Mouse (Mus musculus): Measurements from ENCODE around the gene Ehmt2. TPM values are rescaled to one million over a fixed set of nuclear protein-coding genes. Genes with fewer than 3 reads are reported as not detected.

The Ehmt2 gene
- 100 to 1,000 TPM; 174 to 175 TPM for total RNA-seq (2021)
- long read RNA-seq, full-length matches to known transcripts, result 10 of 38 reads
- long read RNA-seq, partial matches to known transcripts, result 20 of 38 reads
- long read RNA-seq, other reads (novel, unspliced or antisense), result 8 of 38 reads

DNA sequence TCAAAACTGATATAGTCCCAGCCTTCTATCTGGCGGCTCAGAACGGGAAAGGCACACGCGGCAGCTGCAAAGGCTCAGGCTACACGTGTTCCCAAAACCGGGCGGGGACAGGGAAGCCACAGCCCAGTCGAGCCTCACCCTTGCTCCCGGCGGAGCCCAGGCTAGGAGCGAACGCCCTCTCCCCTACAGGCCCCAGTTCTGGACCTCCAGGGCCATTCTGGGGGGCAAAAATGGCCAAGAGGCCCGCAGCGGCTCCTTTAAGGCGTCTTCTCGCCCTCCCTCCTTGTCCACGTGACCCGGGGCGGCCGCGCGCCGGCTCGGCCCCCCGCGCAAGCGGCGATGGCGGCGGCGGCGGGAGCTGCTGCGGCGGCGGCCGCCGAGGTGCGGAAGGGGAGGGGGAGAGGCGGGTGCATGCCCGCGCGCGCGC, at the start of gene Ehmt2, which contains the start of gene C2:
Gene Ehmt2, plus strand, starts transcription at position 310 of the 427 bp plus-strand sequence.
Gene C2, minus strand, starts transcription at position 106 of the 427 bp plus-strand sequence.
- DNase-seq (ENCODE audit: low spot score in 2 of 2), result peak; percentile 81 to 88

DNA sequence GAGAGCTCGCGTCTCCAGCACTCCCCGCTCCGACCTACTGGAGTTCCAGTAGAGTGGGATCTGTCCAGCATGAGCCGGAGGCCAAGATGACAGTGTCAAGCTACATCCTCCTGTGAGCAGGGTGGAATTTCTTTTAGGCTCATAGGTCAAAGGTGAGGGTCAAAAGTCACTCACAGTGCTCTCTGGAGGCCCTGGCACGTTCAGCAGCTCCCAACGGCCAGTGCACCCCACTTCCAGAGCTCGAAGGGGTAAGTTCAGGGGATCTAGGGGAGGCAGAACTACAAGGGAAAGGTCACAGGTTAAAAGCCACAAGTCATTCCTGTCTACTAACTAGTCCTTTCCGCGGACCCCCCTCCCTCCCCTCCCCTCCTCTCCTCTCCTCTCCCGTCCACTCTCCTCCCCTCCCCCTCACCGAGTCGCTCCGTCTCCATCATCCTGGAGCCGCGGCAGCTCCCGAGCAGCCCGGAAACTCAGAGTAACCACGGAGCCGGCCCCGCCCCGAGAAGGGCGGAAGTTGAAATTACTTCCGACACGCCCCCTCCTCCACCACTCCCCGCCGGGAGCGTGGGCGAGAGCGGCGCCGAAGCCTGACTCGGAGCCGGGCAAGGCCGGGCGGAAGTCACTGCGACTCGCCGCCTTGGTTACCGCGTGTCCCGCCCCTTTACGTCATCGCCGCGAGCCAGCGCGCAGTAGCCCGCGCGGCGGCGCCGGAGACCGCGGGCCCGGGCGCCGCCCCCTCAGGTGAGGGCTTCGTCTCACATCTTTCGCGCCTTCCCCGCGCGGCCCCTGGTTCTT, 48.4 kb upstream of the Ehmt2 start, which contains the start of the genes Skiv2l and Nelfe:
Gene Skiv2l, minus strand, starts transcription at position 489 of the 795 bp plus-strand sequence.
Gene Nelfe, plus strand, starts transcription at position 670 of the 795 bp plus-strand sequence.
- DNase-seq (ENCODE audit: low spot score in 2 of 2), result peak; percentile 97 to 99

DNA sequence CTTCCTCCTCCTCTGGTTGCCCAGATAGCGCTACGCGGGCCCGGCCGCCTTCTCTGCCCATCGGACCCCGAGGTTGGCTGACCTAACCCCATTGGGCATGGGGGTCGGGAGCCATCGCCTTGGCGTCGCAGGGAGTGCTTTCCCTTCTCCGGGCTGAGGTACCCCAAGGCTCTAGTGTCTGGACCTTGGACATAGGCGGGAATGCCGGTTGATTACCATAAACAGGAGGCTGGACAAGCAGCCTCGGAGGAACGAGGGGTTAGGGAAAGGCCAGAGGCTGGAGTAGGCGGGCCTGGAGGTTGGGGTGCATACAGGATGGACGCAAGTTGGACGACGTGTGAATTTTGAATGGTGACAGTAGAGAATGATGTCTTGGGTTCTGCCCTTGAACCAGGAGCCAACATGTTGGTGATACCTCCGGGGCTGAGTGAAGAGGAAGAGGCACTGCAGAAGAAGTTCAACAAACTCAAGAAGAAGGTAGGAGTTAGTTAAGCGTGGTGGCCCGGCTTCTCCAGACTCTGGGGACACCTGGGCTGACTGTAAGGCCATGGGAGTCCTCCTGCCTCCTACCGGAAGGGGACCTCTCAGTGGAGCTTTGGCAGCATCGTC, 47.6 kb upstream of the Ehmt2 start:
- no peak for DNase-seq (ENCODE audit: low spot score in 2 of 2)

DNA sequence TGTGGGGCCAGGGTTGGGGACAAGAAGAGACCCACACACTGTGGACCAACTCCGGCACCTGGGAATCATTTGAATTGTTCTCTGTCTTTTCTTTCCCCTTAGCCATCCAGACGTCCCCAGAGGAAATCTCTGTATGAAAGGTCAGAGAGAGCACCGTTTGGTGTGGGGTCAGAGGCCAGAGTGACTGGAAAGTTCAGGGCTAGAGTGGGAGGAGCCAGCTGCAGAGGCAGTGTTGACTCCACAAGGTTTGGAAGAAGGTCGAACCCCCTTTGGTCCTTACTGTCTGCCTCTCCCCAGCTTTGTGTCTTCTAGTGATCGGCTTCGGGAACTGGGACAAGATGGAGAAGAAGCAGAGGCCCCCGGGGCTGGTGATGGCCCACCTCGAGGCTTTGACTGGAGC, 44.8 kb upstream of the Ehmt2 start:
- no peak for DNase-seq (ENCODE audit: low spot score in 2 of 2)

DNA sequence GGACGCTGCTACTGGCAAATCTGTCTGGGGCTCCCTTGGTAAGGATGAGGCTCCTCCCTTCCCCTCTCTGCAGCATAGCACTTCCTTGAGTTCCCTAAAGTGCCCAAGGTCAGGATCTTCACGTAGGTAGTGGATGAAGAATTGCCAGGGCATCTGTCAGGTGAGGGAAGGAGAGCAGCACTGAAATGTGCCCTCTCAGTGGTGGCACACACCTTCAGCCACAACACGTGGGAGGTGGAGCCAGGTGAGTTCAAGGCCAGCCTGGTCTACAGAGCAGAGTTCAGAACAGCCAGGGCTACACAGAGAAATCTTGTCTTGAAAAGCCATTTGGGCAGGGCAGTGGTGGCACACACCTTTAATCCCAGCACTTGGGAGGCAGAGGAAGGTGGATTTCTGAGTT, 43.5 kb upstream of the Ehmt2 start:
- DNase-seq (ENCODE audit: low spot score in 2 of 2), result no peak

DNA sequence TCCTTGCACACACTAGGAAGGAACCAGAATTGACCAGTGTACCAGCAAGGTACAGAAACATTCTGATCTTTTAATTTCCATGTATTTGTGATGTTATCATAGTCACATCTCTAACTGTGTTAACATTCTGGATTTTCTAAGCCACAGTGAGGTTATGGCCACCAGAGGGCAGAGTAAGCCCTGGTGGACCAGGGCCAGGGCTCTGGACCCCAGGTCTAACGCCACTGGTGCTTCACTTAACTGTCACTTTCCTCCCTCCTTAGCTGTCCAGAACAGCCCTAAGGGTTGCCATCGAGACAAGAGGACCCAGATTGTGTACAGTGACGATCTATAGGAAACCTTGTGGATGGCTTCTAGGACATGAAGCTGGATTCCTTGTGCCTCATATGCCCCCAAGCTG, 42.4 kb upstream of the Ehmt2 start:
- DNase-seq (ENCODE audit: low spot score in 2 of 2), result peak; percentile 45 to 64

DNA sequence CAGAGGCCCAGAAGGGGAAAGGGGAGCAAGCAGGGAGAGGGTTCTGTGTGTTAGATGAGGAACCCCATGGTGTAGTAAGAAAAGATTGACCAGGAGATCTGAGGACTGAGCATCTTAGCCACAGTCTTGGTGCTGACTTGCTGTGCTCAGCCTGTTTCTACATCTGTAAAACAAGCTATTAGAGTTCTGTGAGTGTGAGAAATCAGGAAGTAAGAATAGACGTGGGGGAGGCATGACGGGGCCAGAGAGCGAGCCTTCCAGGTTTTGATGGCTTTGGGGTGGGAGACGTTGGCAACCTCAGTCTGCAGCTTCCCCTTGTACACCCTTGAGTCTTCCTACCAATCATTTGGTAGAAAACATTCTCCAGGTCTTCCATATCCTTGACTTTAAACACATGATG, 39.6 kb upstream of the Ehmt2 start:
- no peak for DNase-seq (ENCODE audit: low spot score in 2 of 2)

DNA sequence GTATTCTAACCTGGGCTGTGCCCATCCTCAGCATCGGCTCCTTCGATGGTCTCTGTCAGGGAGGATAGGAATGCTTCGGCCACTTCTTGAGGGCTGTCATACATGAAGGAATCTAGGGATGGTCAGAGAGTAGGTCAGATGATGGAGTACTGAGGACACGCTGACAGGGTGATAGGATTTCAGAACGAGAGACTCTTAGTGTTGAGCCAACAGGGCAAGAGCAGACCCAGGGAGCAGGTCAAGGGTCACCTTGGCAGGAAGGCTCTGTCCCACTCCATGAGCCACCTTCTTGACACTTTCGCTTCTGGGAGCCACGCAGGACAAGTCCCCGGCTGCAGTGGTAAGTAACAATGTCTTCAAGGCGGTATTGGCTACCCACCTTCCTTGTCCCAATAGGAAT, 37.8 kb upstream of the Ehmt2 start:
- DNase-seq (ENCODE audit: low spot score in 2 of 2), result no peak

DNA sequence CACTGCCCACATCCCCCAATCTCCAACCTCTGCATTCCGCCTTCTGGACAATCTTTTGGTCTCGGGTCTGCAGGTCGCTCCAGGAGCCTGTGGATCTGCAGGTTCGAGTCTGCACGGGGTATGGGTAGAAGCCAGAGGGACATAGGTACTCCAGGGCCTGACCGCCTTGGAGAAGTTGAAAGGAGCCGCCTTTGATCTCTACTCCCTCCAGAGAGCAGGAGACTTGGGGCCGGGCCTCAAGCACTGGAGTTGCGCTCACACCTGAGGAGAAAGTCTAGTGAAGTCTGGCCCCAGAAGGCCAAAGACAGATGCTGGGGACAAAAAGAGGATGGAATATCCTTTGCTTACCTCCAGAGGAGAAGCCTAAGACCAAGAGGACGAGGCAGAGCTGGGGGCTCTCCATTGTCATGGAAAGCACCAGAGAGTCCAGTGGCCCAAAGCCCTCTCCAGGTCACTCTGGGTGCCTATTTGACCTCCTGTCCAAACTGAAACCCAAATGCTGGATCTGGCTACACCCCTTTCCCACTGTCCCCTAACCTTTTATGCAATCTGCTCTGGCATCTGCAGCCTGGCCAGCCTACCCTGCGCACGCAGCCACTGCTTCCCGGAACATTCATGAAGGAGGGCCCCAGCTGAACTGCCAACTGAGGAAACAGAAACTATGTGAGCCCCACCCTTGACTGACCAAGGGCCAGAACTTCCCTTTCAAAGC, 36.4 kb upstream of the Ehmt2 start:
- no peak for DNase-seq (ENCODE audit: low spot score in 2 of 2)

DNA sequence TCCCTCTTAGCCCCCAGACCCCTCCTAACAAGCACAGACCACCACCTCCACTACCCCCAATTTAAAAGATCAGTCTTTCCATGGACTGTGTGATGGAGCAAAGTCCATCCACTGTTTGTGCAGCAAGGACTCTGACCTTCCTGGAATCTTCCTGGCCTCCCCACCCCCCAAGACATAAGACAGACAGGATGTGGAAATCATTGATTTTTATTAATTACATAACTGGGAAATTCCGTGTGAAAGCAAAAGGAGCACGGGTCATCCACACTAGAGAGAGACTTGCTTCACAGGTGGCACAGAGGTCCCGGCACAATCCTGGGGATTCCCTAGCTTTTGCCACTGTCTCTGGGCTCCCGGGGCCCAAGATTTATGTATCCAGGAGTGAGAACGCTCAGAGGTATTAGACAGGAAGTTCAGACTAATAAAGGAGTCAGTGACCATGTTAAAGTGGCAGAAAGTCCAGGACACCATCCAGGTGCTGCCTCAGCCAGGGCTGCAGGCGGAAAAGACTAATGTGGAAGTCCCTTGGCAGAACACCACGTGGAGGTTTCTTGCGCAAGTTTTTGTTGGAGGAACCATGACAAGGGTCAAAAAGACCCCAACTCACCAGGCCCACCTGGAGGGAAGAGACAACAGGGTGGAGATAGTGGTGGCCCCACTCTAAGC, 35.7 kb upstream of the Ehmt2 start, which contains the start of gene Cfb:
Gene Cfb, minus strand, starts transcription at position 103 of the 666 bp plus-strand sequence.
- no peak for DNase-seq (ENCODE audit: low spot score in 2 of 2)

DNA sequence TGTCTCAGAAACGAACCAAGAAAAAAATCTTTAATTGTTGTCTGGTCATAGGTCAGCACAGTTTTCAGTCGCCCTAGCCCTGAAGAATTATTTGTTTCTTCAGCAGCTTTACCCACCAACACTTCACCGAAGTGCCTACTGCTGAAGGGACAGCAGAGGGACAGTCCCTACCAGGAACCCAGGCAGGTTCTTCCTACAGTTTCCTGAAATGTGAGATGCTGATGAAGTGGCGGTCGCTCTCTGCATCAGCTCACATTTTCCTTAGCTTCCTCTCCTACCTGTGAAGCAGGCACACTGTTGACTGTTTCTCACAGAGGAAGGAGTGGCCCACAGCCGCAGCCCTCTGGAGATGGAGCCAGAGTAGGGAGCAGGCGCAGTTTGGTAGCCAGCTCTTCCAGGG, 32.3 kb upstream of the Ehmt2 start:
- no peak for DNase-seq (ENCODE audit: low spot score in 2 of 2)

DNA sequence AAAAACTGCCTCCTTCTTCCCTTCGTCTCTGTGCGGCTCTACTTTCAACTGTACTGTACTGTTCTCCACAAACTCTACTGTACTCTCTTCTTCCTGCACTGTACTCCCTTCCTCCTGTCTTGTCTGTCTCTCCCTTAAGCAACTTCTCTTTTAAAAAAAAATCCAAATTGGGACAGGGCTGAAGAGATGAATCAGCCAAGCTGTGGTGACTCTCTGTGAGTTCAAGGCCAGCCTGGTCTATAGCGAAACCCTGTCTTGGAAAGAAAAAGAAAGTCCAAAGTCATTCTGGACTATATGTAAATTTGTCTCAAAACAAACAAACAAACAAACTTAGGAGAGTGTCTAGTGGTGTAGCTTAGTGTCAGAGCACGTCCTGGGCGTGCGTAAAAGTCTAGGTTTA, 23.9 kb upstream of the Ehmt2 start:
- DNase-seq (ENCODE audit: low spot score in 2 of 2), result no peak

DNA sequence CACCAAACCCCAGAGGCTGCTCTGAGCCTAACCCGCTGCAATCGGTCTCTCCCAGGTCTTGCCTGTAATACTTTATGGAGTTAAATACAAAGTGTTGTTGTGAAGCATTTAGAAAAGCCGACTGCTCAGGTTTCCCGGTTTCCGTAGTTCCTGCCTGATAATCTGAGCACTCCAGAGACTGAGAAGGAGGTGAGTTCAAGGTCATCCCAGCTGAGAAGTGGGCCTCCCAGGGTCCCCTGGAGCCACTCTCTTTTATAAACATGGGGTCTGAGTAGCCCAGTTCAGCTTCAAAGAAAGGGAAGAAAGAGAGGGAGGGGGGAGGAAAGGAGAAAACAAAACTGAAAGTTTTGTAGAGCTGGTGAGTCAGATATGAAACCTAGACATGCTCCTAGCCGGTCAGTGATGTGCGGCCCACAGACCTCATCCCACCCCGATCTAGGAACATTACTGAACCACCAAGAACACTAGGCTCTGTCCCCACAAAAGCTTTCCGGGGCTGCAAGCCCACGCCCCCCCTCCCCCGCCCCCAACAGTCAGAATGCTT, 18.9 kb upstream of the Ehmt2 start, which contains the start of gene Zbtb12:
Gene Zbtb12, plus strand, starts transcription at position 148 of the 544 bp plus-strand sequence.
- DNase-seq (ENCODE audit: low spot score in 2 of 2), result no peak

DNA sequence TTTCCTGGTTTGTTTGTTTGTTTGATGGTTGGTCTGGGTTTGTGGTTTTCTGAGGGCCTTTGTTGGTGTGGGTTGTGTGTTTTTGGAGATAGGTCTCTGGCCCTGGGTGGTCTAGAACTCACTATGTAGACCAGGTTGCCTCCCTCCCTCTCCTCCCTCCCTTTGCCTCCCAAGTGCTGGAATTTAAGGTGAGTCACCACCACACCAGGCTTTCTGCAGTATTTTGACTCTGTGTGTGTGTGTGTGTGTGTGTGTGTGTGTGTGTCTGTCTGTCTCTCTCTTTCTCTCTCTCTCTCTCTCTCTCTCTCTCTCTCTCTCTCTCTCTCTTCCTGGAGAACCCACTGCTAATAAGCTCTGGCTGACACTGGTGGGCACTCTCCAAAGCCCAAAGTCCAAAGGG, 17.1 kb upstream of the Ehmt2 start:
- no peak for DNase-seq (ENCODE audit: low spot score in 2 of 2)

DNA sequence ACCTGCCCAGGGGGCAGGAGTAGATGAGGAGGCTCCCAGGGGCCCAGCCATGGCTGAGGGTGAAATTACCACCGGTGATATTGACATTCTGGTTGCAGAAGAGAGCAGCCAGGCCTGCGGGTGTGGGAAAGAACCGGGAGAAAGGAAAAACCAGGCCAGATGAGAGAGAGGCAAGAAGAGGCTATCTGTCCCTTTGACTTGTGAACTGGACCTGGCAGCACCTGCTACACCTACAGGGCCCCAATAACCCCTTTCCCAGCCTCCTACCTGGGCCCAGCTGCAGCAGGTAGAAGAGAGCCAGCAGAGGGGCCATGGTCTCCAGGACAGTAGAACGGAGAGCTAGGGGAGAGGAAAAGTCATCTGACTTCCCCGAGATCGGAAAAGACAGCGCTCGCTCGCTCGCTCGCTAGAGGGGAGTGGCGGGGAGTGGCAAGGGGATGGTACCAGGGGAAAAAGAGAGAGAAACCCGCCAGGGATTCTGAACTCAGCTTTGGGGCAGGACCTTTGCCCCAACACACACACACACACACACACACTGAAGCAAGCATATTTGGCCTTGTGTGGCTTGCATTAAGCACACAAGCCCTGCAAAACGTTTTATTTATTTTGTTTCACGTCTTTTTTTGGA, 16.5 kb upstream of the Ehmt2 start, which contains the start of gene Gm20547:
Gene Gm20547, minus strand, starts transcription at position 360 of the 628 bp plus-strand sequence.
- DNase-seq (ENCODE audit: low spot score in 2 of 2), result no peak

DNA sequence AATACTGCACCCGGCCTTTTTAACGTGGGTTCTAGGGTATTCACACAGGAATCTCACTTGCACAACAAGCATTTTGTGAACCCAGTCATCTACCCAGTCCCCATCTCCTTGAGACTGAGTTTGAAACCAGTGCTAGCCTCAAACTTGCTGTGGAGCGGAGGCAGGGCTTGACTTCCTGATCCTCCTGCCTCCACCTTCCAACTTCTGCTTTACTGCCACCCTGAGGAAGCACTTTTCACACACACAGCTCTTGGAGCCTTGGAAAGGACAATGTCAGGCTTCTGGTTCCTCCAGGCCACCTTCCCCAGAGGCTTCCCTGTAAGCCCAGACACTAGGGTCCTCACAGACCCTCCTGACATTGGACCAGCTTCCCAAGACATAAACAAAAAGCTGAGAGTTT, 14.9 kb upstream of the Ehmt2 start:
- DNase-seq (ENCODE audit: low spot score in 2 of 2), result no peak

DNA sequence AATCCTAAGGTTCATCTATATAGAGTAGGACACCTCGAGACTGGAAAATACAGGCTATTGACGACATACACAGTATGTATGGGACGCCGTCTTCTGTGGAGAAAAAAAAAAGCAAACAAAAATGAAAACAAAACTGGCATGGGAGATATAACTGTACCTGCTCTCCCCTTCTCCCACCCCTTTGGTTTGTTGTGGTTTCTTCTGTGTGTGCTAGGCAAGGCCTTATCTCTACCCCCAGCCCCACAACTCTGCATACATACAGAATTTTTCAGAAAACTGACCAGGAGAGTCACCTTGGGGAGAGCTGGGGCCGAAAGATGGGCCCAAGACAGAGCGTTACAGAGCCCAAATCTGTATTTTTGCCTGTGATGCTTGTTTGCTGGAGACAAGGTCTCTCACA, 13.6 kb upstream of the Ehmt2 start:
- no peak for DNase-seq (ENCODE audit: low spot score in 2 of 2)

DNA sequence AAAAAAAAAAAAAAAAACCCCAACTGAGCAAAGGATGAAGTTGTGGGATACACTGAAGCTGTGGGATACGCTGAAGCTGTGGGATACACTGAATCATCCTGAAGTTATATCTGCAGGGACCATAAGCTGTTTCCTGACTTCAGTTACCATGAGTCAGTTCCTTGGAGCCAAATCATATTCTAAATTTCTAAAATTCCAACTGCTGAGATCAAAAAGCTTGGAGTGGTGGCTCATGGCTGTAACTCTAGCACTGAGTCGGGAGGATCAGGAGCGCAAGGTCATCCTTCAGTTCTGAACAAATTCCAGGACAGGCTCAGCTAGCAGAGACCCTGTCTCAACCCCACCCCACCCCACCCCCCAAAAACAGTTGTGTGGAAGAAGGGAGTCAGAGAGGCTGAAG, 12.7 kb upstream of the Ehmt2 start:
- DNase-seq (ENCODE audit: low spot score in 2 of 2), result no peak

DNA sequence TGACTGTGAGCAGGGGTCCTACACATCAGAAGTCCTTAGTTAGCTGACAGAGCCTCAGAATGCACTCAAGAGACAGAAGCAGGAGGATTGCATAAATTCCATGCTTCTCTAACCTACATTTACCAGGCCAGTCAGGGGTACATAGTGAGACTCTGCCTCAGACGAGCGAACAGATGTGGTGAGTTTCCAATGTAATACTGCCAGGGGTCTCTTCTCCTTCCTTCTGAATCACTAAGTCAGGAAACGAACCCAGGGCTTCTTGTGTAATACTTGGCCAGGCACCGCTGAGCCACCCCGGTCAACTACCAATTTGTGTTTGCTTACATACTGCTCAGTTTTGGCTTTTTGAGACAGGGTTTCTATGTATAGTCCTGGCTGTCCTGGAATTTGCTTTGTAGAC, 10.3 kb upstream of the Ehmt2 start:
- no peak for DNase-seq (ENCODE audit: low spot score in 2 of 2)

All from layer of hippocampus, postnatal 10 days (tissue).